Mouse (Mus musculus) spleen, adult 2 months (tissue): ENCODE measurements around the gene Cd300lf.

ENCODE experiments used
- CTCF ChIP-seq: fragments of 200-500 bp; IDR thresholded peaks from 2 replicates; pipeline ENCODE4 v1.5.1; 2011; ENCODE audit warnings: mild to moderate bottlenecking, inconsistent platforms; ENCODE audit not compliant: insufficient read depth, insufficient read length, insufficient replicate concordance; ENCODE audit errors: extremely low read depth
- POLR2A ChIP-seq: fragments of 200-500 bp; IDR thresholded peaks from 2 replicates; pipeline ENCODE4 v1.6.1; 2011; ENCODE audit warnings: low read depth, low read length, inconsistent platforms

DNA sequence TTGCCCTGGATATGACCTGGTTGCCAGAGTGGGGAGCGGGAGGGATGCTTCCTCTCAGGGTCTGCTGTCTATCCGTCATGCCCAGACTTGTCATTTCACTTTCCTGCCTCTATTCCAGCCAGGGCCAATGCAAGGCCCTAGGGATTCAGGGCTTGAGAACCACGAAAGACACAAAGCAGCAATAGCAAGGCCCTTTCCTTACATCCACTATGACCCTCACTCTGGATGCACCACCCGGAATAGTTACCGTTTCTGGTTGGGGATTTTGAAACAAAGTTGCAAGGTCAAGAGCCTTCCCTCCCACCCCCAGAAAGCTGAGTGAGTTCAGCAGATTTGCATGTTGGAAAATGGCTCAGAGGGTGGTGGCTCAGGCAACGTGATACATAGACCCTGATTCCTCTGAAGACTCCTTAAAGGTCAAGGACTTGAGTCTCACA, 32.2 kb downstream of the Cd300lf start:
- TF ChIP-seq CTCF = no peak
- no peak for TF ChIP-seq POLR2A
